Mouse (Mus musculus): ENCODE measurements around the gene Tbx19.

Gene Tbx19

GRCm38 (mm10) chr1:165160723-165161405 is at the start of gene Tbx19:
TSS of gene Tbx19 (minus strand) at chr1:165160773.
- DNase-seq (ENCODE audit: low spot score): no peak

GRCm38 (mm10) chr1:165205591-165205990 is 45.0 kb upstream of the Tbx19 start:
- DNase-seq (ENCODE audit: low spot score): no peak

- DNase-seq (ENCODE audit: low spot score): no peak
These were observed 43.0 kb upstream of the Tbx19 start for GRCm38 (mm10) chr1:165203488-165204035.

GRCm38 (mm10) chr1:165201445-165202012 is 41.0 kb upstream of the Tbx19 start:
- DNase-seq (ENCODE audit: low spot score): no peak

GRCm38 (mm10) chr1:165200748-165201147 is 40.2 kb upstream of the Tbx19 start:
- DNase-seq (ENCODE audit: low spot score): no peak

- DNase-seq (ENCODE audit: low spot score): no peak
These were observed 39.1 kb upstream of the Tbx19 start for GRCm38 (mm10) chr1:165199639-165200038.

GRCm38 (mm10) chr1:165198951-165199350 is 38.4 kb upstream of the Tbx19 start:
- DNase-seq (ENCODE audit: low spot score): no peak

GRCm38 (mm10) chr1:165197875-165198274 is 37.3 kb upstream of the Tbx19 start:
- DNase-seq (ENCODE audit: low spot score): no peak

GRCm38 (mm10) chr1:165195396-165195960 is 34.9 kb upstream of the Tbx19 start:
- DNase-seq (ENCODE audit: low spot score): no peak

- no peak for DNase-seq (ENCODE audit: low spot score)
These were observed 34.1 kb upstream of the Tbx19 start for GRCm38 (mm10) chr1:165194662-165195013.

- peak; percentile 72 for DNase-seq (ENCODE audit: low spot score)
These were observed 33.5 kb upstream of the Tbx19 start, which contains the start of gene Sft2d2 for GRCm38 (mm10) chr1:165193880-165194661. TSS of gene Sft2d2 (minus strand) at chr1:165194438.

- no peak for DNase-seq (ENCODE audit: low spot score)
These were observed 32.9 kb upstream of the Tbx19 start for GRCm38 (mm10) chr1:165193426-165193825.

GRCm38 (mm10) chr1:165192714-165193264 is 32.2 kb upstream of the Tbx19 start:
- no peak for DNase-seq (ENCODE audit: low spot score)

GRCm38 (mm10) chr1:165192102-165192501 is 31.5 kb upstream of the Tbx19 start:
- DNase-seq (ENCODE audit: low spot score): no peak

GRCm38 (mm10) chr1:165191611-165192010 is 31.0 kb upstream of the Tbx19 start:
- no peak for DNase-seq (ENCODE audit: low spot score)

- DNase-seq (ENCODE audit: low spot score): no peak
These were observed 30.1 kb upstream of the Tbx19 start for GRCm38 (mm10) chr1:165190571-165191273.

- no peak for DNase-seq (ENCODE audit: low spot score)
These were observed 29.5 kb upstream of the Tbx19 start for GRCm38 (mm10) chr1:165190068-165190467.

GRCm38 (mm10) chr1:165188806-165189580 is 28.4 kb upstream of the Tbx19 start:
- no peak for DNase-seq (ENCODE audit: low spot score)

GRCm38 (mm10) chr1:165187357-165187756 is 26.8 kb upstream of the Tbx19 start:
- no peak for DNase-seq (ENCODE audit: low spot score)

- no peak for DNase-seq (ENCODE audit: low spot score)
These were observed 25.9 kb upstream of the Tbx19 start for GRCm38 (mm10) chr1:165186491-165186890.

- DNase-seq (ENCODE audit: low spot score): no peak
These were observed 24.5 kb upstream of the Tbx19 start for GRCm38 (mm10) chr1:165185116-165185515.

Data from ovary, postnatal 10 days (tissue).